Mouse (Mus musculus) embryonic fibroblast, embryonic 13.5 days (primary cell): ENCODE measurements at regions not wholly inside any gene's neighbourhood (a gene's known extent, or its start where the extent isn't known, plus 50 kb on each side); places are given as distances from the start of the nearest gene placed in this dataset.

Experiments
- CTCF ChIP-seq: IDR thresholded peaks from 2 replicates; pipeline ENCODE4 v1.5.1; 2011; ENCODE audit warnings: mild to moderate bottlenecking, control low read depth, low read length, moderate library complexity, borderline replicate concordance; ENCODE audit not compliant: insufficient read depth
- POLR2A ChIP-seq: IDR thresholded peaks from 2 replicates; pipeline ENCODE4 v1.6.1; 2011; ENCODE audit warnings: low read depth, mild to moderate bottlenecking, control low read depth, low read length, moderate library complexity

DNA sequence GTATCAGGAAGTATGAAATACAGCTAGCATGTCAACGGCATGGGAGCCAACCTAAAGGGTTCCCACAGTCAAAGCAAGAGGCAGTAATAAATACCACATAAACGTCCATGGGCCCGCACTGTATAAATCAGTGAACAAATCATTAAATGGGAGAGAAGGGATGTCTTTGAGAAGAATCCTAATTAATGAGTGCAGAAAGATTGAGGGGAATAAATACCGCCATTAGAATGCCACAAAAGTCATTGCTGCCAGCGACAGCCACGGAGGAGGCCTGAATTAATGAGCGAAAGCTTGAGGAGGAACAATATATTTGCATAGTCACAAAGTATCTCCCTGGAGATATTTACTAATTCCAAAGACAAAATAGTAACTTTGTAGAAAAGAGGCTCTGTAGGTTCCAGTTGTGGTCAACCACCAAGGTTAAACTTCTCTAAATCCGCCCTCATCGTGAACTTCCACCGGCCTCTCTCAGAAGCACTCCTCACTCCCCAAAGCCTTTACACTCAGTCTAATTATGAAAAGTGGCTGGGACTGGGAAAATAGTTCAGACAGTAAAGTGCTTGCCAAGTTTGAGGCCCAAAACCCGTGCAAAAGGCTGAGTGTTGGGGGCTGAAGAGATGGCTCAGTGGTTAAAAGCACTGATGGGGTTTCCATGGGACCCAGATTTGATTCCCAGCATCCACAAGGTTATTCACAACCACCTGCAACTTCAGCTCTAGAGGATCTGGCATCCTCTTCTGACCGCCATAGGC is 64.4 kb upstream of the Ppp1r26 start:
- TF ChIP-seq CTCF (no peak), POLR2A (no peak)
